Mouse (Mus musculus) central nervous system, embryonic 18 days (tissue): ENCODE measurements around the gene Trak1. TPM values are rescaled to one million over a fixed set of nuclear protein-coding genes. Genes with fewer than 3 reads are reported as not detected.

Experiments used
- polyA plus RNA-seq: library from polyadenylated mRNA; depleted of rRNA; stranded (reverse); fragments of >200 nt; gene quantifications from 2 replicates; pipeline ENCODE4 v1.2.3, GENCODE M21; 2012; rRNA removed

The Trak1 gene
- 64.1 and 71.5 TPM in 2 replicates for polyA plus RNA-seq

GRCm38 (mm10) chr9:121297171-121298064 is at the start of gene Trak1:
Gene Trak1, plus strand, starts transcription at chr9:121297502.

GRCm38 (mm10) chr9:121277118-121278060 is 19.9 kb upstream of the Trak1 start, which contains the start of gene Ulk4:
Gene Ulk4, minus strand, starts transcription at chr9:121277197.

GRCm38 (mm10) chr9:121495529-121495928 is 198.2 kb downstream of the Trak1 start, which contains the start of gene Cck:
Gene Cck, minus strand, starts transcription at chr9:121495694.

Other genes with a start within 250 kb of the Trak1 start
- gene Ulk4, start 20.3 kb upstream of the Trak1 start, polyA plus RNA-seq: 6.1 and 6.2 TPM in 2 replicates
- gene Cck, start 198.2 kb downstream of the Trak1 start, polyA plus RNA-seq: 114 and 127 TPM in 2 replicates